Mouse (Mus musculus): Measurements from ENCODE around the gene Foxd1. TPM values are rescaled to one million over a fixed set of nuclear protein-coding genes. Genes with fewer than 3 reads are reported as not detected.

The Foxd1 gene
- total and polyA plus RNA-seq, 3 experiments = 0.05 to 0.06 TPM; not detected in 1

- H3K9ac ChIP-seq (ENCODE audit: low read depth, low read length) = no peak overlapping the region
- TF ChIP-seq CTCF (IDR thresholded peaks at IDR 0.05) (no peak), EP300 (IDR thresholded peaks at IDR 0.05; ENCODE audit: insufficient read depth, low read depth, low read length) (no peak), POLR2A (IDR thresholded peaks at IDR 0.05; ENCODE audit: insufficient read depth, low read depth, low read length) (no peak)
- H3K36me3 ChIP-seq (ENCODE audit: control insufficient read depth, insufficient read depth, low read length) = no peaks in the 10 kb centered on the region
- no peaks in the 10 kb centered on the region for H3K79me2 ChIP-seq (replicated peaks; ENCODE audit: control insufficient read depth, insufficient read depth, low read length)
- 73% methylated on average over 4 of the region's 4 CpGs for WGBS
- no peaks in the 10 kb centered on the region for H3K4me1 ChIP-seq (ENCODE audit: control insufficient read depth, insufficient read depth, low read length)
- intact Hi-C loops (cut with DNase I) = no loop called here
- H3K27me3 ChIP-seq (ENCODE audit: control insufficient read depth, insufficient read depth, low read length) = peaks cover 20% of the 10 kb centered on the region
- no peak overlapping the region for H3K27ac ChIP-seq
- H3K4me3 ChIP-seq = no peak overlapping the region
- no peak for DNase-seq
These were observed 4.6 kb upstream of the Foxd1 start for GRCm38 (mm10) chr13:98349491-98349890.

DNA sequence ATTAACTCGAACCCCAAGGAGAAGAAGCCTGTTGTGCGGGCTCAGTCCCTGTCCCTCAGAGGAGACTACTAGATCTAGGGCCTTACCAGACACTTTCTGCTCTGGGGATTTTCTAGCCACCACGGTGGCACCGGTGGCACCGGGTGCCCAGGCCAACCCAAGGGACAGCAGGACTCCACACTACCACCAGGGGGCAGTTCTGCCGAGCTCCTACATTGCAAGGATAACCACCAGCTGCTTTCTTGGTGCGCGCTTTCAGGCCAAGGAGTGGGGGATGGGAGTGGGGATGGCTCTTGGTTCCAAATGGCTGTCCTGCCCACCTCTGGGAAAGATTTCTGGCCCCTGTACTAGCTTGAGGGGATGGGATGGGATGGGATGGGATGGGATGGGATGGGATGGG is 2.5 kb upstream of the Foxd1 start:
- Histone ChIP-seq H3K36me3 (ENCODE audit: control insufficient read depth, insufficient read depth, low read length) (no peaks in the 10 kb centered on the region), H3K79me2 (replicated peaks; ENCODE audit: control insufficient read depth, insufficient read depth, low read length) (no peaks in the 10 kb centered on the region), H3K4me3 (no peak overlapping the region), H3K4me1 (ENCODE audit: control insufficient read depth, insufficient read depth, low read length) (no peaks in the 10 kb centered on the region), H3K27me3 (ENCODE audit: control insufficient read depth, insufficient read depth, low read length) (peaks cover 33% of the 10 kb centered on the region), H3K27ac (no peak overlapping the region), H3K9ac (ENCODE audit: low read depth, low read length) (no peak overlapping the region)
- TF ChIP-seq CTCF (IDR thresholded peaks at IDR 0.05) = peak; percentile 37
- TF ChIP-seq POLR2A (IDR thresholded peaks at IDR 0.05; ENCODE audit: insufficient read depth, low read depth, low read length) = no peak
- WGBS = 11% methylated on average over 8 of the region's 8 CpGs
- DNase-seq = no peak
- intact Hi-C loops (cut with DNase I) = loop anchor here (10.0 kb wide), 1 partner anchor 233 kb away; no protein-coding TSS in a partner anchor

DNA sequence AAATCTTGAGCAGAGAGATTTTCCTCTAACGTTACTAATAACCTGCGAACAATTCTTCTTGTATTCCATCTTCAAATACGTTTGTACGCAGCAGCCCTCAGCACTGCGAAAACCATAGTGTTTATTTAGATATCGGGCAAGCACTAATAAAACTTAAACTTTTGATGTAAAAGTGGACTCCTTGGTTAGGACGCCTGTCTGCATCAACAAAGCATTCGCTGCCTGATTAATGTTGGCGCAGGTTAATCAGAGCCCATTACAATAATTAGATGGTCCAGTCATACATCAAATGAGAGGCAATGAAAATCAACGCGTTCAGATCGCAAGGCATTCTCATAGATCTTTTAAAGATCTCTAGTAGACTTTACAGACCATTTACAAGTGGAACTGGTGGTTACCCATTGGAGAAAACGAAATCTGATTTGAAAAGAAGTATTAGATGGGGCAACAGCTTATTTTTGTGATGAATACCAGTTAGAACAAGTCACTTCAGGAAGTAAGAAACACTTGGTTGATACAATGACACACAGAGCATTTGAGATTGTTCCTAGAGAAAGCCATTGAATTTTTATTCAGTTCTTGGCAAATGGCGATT is 1.6 kb upstream of the Foxd1 start:
- no peak for DNase-seq
- H3K27ac ChIP-seq = no peak overlapping the region
- no peaks in the 10 kb centered on the region for H3K79me2 ChIP-seq (replicated peaks; ENCODE audit: control insufficient read depth, insufficient read depth, low read length)
- no peak for TF ChIP-seq EP300 (IDR thresholded peaks at IDR 0.05; ENCODE audit: insufficient read depth, low read depth, low read length)
- no peak for TF ChIP-seq POLR2A (IDR thresholded peaks at IDR 0.05; ENCODE audit: insufficient read depth, low read depth, low read length)
- TF ChIP-seq CTCF (IDR thresholded peaks at IDR 0.05) = no peak
- H3K36me3 ChIP-seq (ENCODE audit: control insufficient read depth, insufficient read depth, low read length) = no peaks in the 10 kb centered on the region
- H3K4me1 ChIP-seq (ENCODE audit: control insufficient read depth, insufficient read depth, low read length) = no peaks in the 10 kb centered on the region
- peaks cover 33% of the 10 kb centered on the region for H3K27me3 ChIP-seq (ENCODE audit: control insufficient read depth, insufficient read depth, low read length)
- H3K4me3 ChIP-seq = no peak overlapping the region
- no peak overlapping the region for H3K9ac ChIP-seq (ENCODE audit: low read depth, low read length)
- intact Hi-C loops (cut with DNase I) = loop anchor here (10.0 kb wide), 1 partner anchor 232 kb away; no protein-coding TSS in a partner anchor
- WGBS = 18% methylated on average over 14 of the region's 14 CpGs

DNA sequence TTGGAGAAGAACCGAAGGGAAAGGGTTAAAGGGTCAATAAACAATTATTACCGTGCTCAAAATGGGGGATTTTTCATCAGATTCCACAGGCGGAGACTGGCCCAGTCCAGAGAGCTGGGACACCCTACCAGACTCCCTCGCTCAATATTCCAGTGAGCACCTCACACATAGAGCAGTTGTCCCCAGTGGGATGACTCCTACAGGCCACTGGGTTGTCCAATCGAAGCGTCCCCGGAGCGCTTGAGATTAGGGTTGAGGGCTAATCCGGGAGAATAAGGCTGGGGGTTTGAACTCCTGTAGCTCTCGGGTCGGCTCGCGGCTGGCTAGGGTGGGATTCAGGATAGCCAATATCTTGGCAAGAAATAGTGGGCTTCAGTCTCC is 343 bp upstream of the Foxd1 start:
- Histone ChIP-seq H3K9ac (ENCODE audit: low read depth, low read length) (no peak overlapping the region), H3K27ac (no peak overlapping the region), H3K4me1 (ENCODE audit: control insufficient read depth, insufficient read depth, low read length) (no peaks in the 10 kb centered on the region), H3K27me3 (ENCODE audit: control insufficient read depth, insufficient read depth, low read length) (peaks cover 37% of the 10 kb centered on the region), H3K4me3 (peak overlapping the region; percentile 37), H3K79me2 (replicated peaks; ENCODE audit: control insufficient read depth, insufficient read depth, low read length) (no peaks in the 10 kb centered on the region), H3K36me3 (ENCODE audit: control insufficient read depth, insufficient read depth, low read length) (no peaks in the 10 kb centered on the region)
- DNase-seq = peak in 1 of 2 experiments; percentile 46
- intact Hi-C loops (cut with DNase I) = loop anchor here (10.0 kb wide), 1 partner anchor 231 kb away; no protein-coding TSS in a partner anchor
- no peak for TF ChIP-seq CTCF (IDR thresholded peaks at IDR 0.05)
- TF ChIP-seq EP300 (IDR thresholded peaks at IDR 0.05; ENCODE audit: insufficient read depth, low read depth, low read length) = no peak
- TF ChIP-seq POLR2A (IDR thresholded peaks at IDR 0.05; ENCODE audit: insufficient read depth, low read depth, low read length) = no peak
- WGBS = 2% methylated on average over 13 of the region's 13 CpGs

DNA sequence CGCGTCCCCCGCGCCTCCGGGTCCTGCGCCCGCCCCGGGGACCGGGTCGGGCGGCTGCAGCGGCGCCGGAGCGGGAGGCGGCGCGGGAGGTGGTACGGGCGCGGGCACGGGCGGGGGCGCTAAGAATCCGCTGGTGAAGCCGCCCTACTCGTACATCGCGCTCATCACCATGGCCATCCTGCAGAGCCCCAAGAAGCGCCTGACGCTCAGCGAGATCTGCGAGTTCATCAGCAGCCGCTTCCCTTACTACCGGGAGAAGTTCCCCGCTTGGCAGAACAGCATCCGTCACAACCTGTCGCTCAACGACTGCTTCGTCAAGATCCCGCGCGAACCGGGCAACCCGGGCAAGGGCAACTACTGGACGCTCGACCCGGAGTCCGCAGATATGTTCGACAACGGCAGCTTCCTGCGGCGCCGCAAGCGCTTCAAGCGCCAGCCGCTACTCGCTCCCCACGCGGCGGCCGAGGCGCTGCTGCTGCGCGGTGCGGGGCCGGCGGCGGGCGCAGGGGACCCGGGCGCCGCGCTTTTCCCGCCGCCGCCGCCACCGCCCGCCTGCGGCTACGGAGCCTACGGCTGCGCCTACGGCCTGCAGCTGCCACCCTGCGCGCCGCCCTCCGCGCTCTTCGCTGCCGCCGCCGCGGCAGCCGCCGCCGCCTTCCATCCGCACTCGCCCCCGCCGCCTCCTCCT is 973 bp downstream of the Foxd1 start:
- intact Hi-C loops (cut with DNase I) = loop anchor here (5.0 to 10.0 kb wide), 2 partner anchors 142 to 230 kb away; no protein-coding TSS in a partner anchor
- TF ChIP-seq POLR2A (IDR thresholded peaks at IDR 0.05; ENCODE audit: insufficient read depth, low read depth, low read length) = no peak
- no peak for TF ChIP-seq EP300 (IDR thresholded peaks at IDR 0.05; ENCODE audit: insufficient read depth, low read depth, low read length)
- TF ChIP-seq CTCF (IDR thresholded peaks at IDR 0.05) = no peak
- H3K9ac ChIP-seq (ENCODE audit: low read depth, low read length) = peak overlapping the region; percentile 32; the same call in 1 of the 2 replicates
- no peaks in the 10 kb centered on the region for H3K79me2 ChIP-seq (replicated peaks; ENCODE audit: control insufficient read depth, insufficient read depth, low read length)
- DNase-seq = peak; percentile 24 to 46
- H3K27ac ChIP-seq = no peak overlapping the region
- H3K36me3 ChIP-seq (ENCODE audit: control insufficient read depth, insufficient read depth, low read length) = no peaks in the 10 kb centered on the region
- 2% methylated on average over 88 of the region's 102 CpGs for WGBS
- H3K4me3 ChIP-seq = peak overlapping the region; percentile 37
- H3K27me3 ChIP-seq (ENCODE audit: control insufficient read depth, insufficient read depth, low read length) = peaks cover 41% of the 10 kb centered on the region
- no peaks in the 10 kb centered on the region for H3K4me1 ChIP-seq (ENCODE audit: control insufficient read depth, insufficient read depth, low read length)
